Mouse (Mus musculus) left cerebral cortex, postnatal 36 days (tissue): ENCODE results near the gene Ifrd2. TPM values are rescaled to one million over a fixed set of nuclear protein-coding genes. Genes with fewer than 3 reads are reported as not detected.

Experiments
- DNase-seq, 2 experiments: peaks; one replicate each; pipeline ENCODE4 v3.0.0; 2021 to 2022; ENCODE audit warnings: low spot score in 2 of 2, mixed read lengths in 1 of 2
- intact Hi-C: fragments of 180-260 bp; cut with DNase I; formaldehyde crosslinking; loops from one replicate; pipeline ENCODE4 v1.15.1; 2025
- total RNA-seq, 2 experiments: library from RNA; stranded (reverse); gene quantifications; 2 replicates each; pipeline ENCODE4 v1.2.3; 2021

Ifrd2 gene
- total RNA-seq, 2 experiments from 2014 or later: 11.1 to 13.8 TPM

DNA sequence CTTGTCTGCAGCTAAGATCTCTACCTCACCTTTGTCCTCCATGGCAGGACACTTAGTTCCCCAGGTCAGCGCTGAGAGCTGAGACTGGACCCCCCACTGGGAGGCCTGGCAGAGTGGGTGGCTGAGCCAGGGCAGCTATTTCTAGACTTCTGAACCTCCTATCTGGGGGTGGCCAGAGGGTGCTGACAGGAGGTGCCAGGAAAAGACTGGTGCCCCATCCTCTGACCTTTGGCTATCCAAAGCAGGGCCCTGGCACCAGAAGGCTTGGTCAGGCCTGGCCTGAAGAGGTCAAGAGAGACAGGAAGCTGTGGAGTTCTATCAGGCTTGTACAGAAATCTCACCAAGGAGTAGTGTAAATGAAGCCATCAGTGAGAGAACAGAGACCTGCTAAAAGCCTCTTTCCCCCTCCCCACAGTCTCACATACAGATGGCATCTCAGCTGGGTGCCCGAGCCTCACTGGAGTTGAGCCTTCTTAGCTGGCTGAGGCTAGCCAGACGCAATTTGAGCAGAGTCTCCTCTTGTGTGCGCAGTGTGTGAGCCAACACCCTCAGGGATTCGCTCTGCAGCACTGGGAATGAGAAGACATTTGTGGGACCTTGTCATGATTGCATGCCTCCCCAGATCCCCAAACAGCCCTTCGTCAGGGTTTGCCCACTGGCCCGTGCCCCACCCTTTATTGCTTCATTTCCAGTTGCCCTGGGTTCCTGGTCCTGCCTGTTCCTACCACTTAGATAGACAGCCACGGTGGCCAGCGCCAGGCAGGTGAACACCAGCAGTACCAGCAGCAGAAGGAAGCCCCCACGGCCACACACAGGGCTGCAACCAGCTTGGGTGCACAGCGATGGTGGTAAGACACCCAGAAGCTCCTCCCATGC is 5.9 kb downstream of the Ifrd2 start:
- intact Hi-C loops: no loop called here
- DNase-seq: no peak

DNA sequence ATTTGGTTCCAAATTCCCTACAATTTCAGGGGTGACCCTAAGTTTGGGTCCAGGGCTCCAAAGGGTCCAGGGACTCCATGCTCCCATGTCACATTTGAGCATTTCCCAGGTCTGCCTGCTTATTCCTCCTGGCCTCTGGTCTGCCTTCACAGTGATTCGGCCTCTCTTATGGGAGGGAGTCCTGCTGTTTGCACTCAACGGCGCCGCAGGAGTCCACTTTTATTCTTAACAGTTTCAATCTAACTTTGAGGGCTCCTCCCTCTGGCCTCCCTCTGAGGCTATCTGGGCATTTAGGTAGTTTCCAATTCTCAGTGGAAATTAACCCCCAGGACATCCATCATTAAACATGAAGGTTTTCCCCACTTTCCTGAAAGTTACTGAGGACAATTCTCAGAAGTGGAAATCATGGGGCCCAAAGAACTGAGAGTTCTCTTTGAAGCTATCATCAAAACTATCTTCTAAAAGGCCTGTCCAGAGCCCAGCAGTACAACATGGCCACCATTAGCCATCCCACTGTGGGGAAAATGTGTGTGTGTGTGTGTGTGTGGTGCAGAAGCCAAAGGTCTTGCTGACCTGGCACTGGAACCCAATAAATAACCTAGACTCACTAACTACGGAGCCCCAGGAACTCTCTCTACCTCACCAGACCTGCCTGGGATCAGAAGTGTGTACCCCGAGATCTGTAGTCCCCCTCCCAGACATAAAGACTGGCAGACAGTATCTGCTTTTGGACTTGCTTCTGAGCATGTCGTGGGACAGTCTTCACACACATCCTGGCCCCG is 7.0 kb downstream of the Ifrd2 start:
- intact Hi-C loops: no loop called here
- DNase-seq: no peak

DNA sequence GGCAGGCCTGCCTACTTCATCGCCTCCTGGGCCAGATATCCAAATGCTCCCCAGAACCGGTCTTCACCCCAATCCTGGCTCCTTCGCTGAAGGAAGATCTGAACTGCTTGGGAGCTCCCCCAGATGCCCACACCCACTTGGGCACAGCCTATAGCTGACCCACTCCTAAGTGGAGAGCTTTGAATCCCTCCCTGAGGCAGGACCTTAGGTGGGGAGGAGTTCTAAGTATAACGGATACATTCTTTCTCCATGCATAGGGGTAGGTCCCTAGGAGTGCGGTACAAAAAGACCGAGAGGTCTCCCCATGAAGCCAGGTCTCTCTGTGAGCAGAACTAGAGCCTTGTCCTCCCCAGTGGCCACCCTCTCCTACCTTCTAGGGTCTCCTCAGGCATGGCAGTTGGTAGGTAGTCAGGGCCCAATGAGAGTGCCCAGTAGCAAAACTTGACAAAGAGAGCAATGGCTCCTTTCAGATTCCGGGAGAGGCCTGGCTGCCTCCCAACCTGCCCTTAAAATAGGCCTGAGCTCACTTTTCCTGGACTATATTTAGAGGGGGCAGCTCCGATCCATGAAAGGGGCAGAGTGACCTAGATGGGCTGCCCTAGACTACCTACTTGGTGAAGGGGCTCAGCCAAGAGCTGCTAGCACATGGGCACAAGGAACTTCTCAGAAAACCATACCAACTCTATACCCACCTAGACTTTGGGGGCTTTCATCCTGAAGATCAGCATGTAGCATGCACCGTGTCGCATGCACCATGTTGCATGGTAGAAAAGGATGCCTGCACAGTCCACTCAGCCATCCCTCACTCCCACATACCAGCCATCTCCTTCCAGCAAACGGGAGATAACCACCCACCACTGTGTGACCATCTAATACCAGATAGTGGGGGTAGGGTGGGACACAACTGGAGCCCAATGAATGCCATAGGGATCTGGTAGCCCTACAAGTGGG is 9.5 kb downstream of the Ifrd2 start:
- intact Hi-C loops: no loop called here
- no peak for DNase-seq

DNA sequence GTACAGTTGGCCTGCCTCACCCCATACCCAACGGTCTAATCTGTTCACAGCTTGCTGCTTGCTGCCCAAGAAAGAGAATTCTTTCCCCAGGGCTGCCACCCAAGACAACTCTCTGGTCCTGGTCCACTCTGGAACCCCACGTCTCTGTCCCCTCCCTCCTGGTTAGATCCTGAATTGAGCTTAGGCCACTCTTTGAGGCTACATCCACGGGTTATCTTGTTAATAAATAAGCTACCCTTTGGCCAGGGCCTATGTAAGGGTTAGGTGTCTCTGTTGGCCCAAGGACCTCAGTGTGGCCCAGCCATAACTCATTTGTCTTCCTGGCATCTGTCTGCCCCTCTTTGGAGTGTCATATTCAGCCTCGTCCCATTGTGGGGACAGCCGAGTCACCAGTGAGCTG is 10.9 kb downstream of the Ifrd2 start:
- intact Hi-C loops: no loop called here
- no peak for DNase-seq

DNA sequence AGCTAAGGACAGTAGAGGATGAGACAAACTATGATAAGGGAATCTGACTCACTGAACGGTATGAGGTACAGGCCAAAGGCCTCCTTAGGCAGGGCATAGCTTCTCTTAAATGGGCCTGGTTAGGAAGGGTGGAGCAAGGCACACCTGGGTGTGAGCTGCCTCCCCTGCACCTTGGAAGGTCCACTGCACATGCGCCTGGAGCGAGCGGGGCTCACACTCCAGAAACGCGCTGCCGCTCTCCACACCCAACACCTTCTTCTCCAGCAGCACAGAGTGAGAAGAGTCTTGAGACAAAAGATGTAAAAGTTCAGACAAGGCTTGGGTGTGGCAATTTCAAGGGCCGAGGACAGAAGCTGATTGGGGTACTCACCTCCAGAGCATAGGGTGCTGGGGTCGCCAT is 12.0 kb downstream of the Ifrd2 start:
- DNase-seq: no peak
- intact Hi-C loops: no loop called here

DNA sequence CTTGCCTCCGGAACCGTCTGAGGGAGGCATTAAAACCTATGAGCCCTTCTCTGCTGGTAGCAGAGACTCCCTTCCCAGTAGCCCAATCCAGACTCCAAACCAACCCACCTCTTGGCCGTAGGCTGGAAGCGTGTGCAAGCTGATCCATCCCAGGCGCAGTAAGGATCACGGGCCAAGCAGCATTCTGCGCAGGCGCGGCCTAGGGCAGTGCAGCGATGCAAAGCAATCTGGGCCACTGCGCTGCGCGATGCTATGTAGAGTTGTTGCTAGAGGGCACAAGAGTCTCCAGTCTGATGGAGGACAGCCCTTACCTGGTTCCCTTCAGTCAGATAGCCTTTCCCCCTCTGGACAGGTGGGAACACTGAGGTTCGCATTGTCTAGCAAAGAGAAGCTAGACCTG is 12.4 kb downstream of the Ifrd2 start:
- peak in 1 of 2 experiments; percentile 52 for DNase-seq
- intact Hi-C loops: loop anchor here (5.0 kb wide), 1 partner anchor 137 kb away; no protein-coding TSS in a partner anchor

DNA sequence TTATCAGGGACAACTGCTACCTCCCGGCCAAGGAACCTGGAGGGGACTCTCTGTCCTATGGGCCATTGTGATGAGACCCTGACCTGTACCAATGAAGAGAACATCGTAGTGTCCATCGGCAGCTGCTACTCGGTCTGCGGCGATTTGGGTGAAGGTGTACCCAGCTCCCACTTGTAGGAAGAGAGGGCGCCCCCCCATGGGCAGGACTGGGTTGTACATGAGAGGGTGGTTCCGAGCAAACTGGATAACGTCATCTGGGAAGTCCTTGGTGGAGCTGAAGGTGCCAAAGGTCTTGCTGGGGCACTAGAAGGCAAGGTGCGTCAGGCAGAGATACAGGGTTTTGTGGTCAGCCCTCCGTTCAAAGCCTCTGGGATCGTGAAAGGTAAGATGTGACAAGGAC is 13.3 kb downstream of the Ifrd2 start:
- intact Hi-C loops: loop anchor here (5.0 kb wide), 1 partner anchor 137 kb away; no protein-coding TSS in a partner anchor

DNA sequence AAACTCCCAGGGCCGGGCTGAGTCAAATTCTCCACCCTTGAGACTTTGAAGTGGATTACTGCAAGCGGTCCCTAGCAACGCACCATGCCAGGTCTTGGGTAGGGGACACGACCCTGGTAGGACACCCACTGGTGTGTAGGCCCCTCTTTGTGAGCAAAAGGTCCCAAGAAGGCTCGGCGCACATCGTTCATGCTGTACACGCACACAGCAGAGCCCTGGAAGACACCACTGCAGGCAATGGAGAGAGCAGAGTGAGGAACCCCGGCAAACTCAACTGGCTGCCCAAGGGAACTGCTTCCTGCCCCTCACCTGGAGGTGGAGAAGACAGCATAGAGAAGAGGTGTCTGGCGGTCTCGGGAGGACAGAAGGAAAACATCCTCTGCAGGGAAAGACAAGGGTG is 13.8 kb downstream of the Ifrd2 start:
- intact Hi-C loops: loop anchor here (5.0 kb wide), 1 partner anchor 136 kb away; no protein-coding TSS in a partner anchor
- no peak for DNase-seq

More for the DNA sequence above, 13.3 kb downstream of the Ifrd2 start:
- no peak for DNase-seq

DNA sequence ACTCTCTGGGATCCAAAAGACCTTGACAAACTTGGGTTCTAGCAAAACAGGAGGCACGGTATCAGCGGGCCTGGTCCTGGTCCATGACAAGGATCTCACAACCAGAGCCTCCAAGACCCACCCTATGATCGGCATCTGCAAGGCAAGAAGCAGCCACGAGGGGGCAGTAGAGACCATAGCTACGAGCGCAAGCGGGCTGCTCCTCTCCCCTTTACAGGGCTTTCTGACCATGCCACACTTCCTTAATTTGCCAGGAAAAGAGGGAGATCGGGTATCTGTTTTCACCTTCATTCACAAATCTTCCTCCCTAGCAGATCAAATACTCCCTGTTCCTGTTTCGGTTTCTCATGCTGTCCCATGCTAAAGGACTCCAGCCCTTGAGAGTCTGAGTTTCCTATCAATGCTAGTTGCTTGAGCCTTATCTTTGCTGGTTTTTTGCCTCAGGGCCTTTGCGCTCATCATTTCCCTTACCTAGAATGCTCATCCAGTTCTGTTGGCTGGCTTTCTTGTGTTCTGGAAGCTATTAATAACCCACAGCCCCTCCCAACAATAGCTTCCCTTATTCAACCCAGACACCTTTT is 14.7 kb downstream of the Ifrd2 start:
- DNase-seq: peak; percentile 84 to 87
- intact Hi-C loops: loop anchor here (1.0 to 5.0 kb wide), 3 partner anchors 42 to 135 kb away; no protein-coding TSS in a partner anchor

DNA sequence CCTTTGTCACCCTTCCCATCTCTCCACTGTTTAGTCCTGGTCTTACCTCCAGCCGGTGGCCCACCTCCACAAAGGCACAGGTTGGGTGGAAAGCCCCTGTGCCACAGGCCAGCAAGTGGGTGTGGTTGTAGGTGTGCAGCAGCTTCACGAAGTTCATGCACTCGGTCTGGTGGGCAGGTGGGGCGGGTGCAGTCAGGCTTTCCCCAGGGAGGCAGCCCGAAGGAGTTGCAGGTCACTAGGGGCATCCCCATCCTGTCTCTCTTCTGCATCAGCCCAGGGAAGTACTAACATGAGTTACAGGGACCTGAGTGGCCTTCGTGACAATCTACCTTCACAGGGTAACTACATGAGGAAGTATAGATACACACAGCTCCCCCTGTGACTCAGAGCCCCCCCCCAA is 15.8 kb downstream of the Ifrd2 start:
- intact Hi-C loops: loop anchor here (2.0 to 5.0 kb wide), 2 partner anchors 74 to 134 kb away; no protein-coding TSS in a partner anchor

DNA sequence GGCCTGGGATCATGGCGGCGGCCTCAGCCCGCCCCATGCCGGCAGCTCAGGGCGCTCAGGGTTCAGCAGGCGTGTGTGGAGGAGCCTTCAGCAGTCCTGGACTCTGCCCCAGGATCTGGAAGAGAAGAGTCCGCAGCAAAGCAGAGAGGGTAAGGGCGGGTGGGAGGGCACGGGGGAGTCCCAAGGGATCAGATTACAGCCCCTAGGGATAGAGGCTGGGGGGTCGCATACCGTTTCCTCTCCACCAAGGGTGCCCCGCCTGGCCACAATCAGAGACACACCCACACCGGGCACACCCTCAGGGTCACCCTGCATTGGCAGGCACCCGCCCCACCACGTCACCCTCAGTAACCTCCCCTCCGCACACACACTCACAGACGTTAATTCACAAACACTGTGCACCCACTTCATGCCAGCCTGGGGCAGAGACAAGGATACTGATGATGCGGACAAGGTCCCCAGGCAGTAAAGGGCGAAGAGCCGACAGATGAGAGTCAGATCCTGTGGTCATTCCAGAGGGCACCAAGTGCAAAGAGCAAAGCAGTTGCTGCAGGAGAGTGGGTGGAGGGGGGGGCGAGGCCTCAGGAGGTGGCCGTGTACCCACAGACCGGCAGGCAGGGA is 17.7 kb downstream of the Ifrd2 start:
- intact Hi-C loops: no loop called here
- DNase-seq: no peak

More for the DNA sequence above, 15.8 kb downstream of the Ifrd2 start:
- no peak for DNase-seq

DNA sequence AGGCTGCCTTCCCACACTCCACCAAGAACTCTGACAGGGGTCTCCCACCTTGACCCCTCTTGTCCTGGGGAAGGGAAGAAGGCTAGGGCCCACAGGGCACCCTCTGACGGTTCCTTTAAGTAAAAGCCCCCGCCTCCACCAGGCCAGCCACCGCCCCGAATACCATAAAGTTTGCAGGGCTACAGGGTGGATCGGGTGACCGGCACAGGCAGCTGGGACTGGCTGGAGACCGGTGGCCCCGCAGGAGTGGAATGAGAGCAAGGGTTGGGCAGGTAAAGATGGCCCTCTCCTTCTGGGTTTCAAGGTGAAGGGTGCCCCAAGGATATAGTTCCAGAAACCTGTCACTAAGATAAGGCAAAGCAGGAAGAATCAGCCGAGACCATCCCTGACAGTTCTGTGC is 19.1 kb downstream of the Ifrd2 start:
- intact Hi-C loops: no loop called here

DNA sequence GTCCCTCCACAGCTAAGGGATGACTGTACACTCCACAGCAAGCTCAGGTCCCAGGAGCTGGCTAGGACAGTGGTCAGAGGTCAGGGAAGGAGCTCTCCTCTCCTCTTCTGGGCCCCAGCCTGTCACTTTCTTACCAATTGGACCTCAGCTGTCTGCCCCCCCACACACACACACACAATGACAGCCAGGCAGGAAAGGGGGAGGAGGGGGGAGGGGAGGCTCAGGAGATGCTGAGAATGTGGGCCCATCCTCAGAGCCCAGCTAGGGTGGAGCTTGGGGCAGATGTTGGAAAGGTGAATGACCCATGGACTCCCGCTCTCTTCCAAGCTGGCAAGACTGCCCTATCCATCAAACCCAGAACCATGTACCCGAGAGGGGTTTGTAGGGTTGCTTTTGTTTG is 19.6 kb downstream of the Ifrd2 start:
- DNase-seq: no peak
- intact Hi-C loops: no loop called here

More for the DNA sequence above, 19.1 kb downstream of the Ifrd2 start:
- DNase-seq: no peak

DNA sequence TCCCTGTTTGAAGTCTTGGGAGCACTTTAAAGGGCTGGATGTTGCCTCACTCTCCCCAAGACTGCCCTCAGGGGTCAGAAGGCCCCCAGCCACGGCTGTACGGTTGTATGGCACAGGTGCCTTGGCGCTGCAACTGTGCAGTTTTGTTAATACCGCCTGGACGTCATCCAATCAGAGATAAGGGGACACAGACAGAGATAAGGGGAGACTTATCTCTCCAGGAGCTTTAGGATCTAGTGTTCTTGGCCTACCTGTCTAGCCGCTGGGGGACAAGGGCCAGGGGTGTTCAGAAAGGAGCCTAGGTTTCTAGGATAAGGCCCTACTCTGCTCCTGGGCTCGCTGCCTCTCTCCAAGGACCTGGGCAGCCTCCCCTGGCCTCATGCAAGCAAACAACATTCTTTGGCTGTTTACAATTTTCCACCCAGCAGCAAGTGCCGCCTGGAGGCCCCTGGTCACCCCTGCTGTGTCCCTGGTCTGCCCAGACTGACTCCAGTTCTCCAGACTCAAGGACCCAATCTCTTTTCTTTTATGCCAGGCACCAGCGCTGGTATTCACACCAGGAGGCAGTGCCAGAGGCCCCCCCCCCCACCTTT is 20.3 kb downstream of the Ifrd2 start:
- DNase-seq: no peak
- intact Hi-C loops: no loop called here

DNA sequence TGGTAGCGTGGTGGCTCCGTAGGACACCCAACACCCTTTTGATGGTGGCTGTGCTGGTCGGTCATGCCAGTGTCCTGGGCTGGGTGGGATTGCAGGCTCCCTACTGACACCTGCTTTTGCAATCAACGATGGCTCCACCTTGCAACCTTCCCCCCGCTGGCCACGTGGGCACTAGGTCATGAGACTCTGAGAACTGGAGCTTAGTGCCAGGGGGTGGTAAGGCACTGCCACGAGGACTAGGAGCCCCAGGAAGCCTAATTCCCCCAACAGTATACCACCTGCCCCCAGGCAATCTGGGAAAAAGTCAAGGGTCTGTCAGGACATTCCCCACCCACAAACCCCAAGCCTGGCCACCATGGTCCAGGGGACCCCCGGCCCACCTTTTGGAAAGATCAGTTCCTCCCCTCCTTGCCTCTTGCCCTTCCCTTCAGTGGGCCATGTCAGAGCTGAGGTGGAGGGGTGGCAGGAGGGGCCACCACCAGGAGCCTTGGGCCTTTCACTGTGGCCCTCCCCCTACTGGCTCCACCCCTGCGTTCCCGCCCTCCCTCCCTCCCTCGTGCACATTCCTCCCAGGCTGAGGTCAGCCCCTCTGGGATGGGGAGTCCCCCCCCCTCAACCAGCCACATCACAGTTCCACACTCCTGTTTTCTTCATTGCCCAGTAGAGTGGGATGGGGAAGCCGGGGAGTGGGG is 21.4 kb downstream of the Ifrd2 start, which contains the start of gene Sema3b:
Sema3b (minus strand) TSS at position 489 of the 692 bp plus-strand sequence.
- no peak for DNase-seq
- intact Hi-C loops: no loop called here

DNA sequence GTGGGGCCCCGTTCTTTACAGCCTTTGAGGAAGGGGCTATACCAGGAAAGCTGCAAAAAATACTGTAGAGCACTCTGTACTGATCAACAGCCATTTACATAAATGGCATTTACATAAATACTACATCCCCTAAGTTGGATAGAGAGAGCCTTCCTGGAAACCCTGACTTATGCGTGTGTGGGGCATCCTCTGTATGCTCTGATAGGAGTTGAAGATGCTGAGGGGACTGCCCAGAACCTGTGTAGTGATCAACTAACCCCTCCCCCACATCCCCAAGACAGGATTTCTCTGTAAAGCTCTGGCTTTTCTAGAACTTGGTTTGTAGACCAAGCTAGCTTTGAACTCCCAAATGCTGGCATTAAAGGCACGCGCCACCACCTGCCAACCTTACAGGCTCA is 22.0 kb downstream of the Ifrd2 start:
- intact Hi-C loops: no loop called here
- no peak for DNase-seq

DNA sequence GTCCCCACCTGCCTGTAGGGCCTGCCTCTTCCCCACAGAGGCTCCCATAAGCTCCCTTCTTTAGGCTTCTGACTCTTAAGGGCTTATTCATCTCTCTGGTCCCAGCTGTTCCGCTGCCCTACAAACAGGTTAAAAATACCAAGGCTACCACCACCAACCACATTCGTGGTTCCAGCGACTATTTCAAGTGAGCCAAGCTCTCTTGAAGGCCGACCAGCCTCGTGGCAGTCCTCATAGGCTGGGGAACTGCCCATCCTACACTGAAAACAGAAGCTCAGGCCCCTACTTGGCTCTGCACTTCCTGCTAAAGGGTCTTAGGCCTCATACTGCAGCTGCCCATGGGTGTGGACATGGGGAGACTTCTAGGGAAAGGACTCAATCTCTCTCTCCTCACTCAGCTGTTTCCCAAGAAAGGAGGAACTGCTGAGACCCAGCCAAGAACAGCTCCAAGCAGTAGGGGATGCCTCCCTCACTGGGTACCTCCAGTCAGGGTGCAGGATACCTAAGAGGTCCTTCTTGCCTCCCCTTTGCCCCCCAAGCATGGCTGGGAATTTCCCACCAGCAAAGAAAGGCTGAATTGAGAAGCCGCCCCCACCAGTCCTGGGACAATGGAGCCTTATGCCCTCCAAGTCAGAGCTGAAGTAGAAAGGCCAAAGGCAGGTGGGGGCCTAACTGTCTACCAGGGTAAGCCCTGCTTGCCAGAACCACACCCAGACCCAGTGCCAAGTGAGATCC is 24.2 kb downstream of the Ifrd2 start:
- intact Hi-C loops: loop anchor here (2.0 kb wide), 1 partner anchor 21 kb away; no protein-coding TSS in a partner anchor
- DNase-seq: peak; percentile 35 to 43
